26 mouse cellular contexts compared by ENCODE assay signal in genomic region chr11:85657471-85657870, GRCm38 (mm10).
DNase-seq lines count a peak whose midpoint lies in the region; ATAC-seq lines count a peak whose summit lies in the region.
"Had no signal": no experiment of that assay in that cellular context is flagged by ENCODE, and none has a peak within 500 bp of the region (broad histone marks: within the 10 kb centered on the region; RNA-seq: fewer than 3 reads in every experiment).

No protein-coding gene starts in this region.

- no peak overlapping the region for H3K4me2 ChIP-seq in kidney, embryonic 15.5 days
- H3K4me2 ChIP-seq in kidney, embryonic 14.5 days (replicated peaks; ENCODE audit: low read depth, low read length), result no peak overlapping the region
- H3K4me2 ChIP-seq: forebrain, embryonic 13.5 days; heart, embryonic 12.5 days; heart, embryonic 15.5 days; hindbrain, embryonic 13.5 days had no signal

- H3K9ac ChIP-seq in kidney, embryonic 15.5 days, result no peak overlapping the region
- H3K9ac ChIP-seq in kidney, embryonic 14.5 days (ENCODE audit: low read depth, low read length), result no peak overlapping the region
- H3K9ac ChIP-seq: forebrain, embryonic 13.5 days; heart, embryonic 12.5 days; heart, embryonic 15.5 days; hindbrain, embryonic 13.5 days had no signal

- H3K9me3 ChIP-seq in kidney, embryonic 15.5 days (replicated peaks), result no peaks in the 10 kb centered on the region
- H3K9me3 ChIP-seq in kidney, embryonic 14.5 days (ENCODE audit: control insufficient read depth, low read length), result no peaks in the 10 kb centered on the region
- H3K9me3 ChIP-seq: forebrain, embryonic 10.5 days; forebrain, embryonic 13.5 days; heart, embryonic 12.5 days; heart, embryonic 15.5 days; hindbrain, embryonic 10.5 days; hindbrain, embryonic 13.5 days had no signal

- peak; percentile 70 for DNase-seq in retina, postnatal 1 day
- DNase-seq in retina, embryonic 14.5 days (ENCODE audit: low spot score), result no peak
- DNase-seq in retina, postnatal 7 days (ENCODE audit: low read depth, low spot score), result peak; percentile 49
- DNase-seq: adrenal gland, adult 2 months; adrenal gland, postnatal 14 days; cerebellum, adult 11-12 months; cerebellum, adult 8-10 months; cerebellum, postnatal 10 days; cerebellum, postnatal 36 days; embryo, embryonic 11 days; gastrocnemius, postnatal 10 days; heart, adult 18-20 months; heart, postnatal 10 days; heart, postnatal 36 days had no signal

- no peak for ATAC-seq in kidney, embryonic 15.5 days (replicated peaks; ENCODE audit: low FRiP score)
- ATAC-seq in kidney, embryonic 14.5 days (ENCODE audit: low FRiP score, low TSS enrichment), result no peak
- no peak for ATAC-seq in megakaryocyte progenitor cell, adult 5-6 weeks (replicated peaks; ENCODE audit: poor library complexity)
- ATAC-seq: CD4-positive, CD25-positive, alpha-beta regulatory T cell, adult 4 months; forebrain, embryonic 13.5 days; forebrain, embryonic 16.5 days; hindbrain, embryonic 16.5 days had no signal

- 51% methylated on average over 4 of the region's 4 CpGs for WGBS in kidney, embryonic 15.5 days
- 53% methylated on average over 4 of the region's 4 CpGs for WGBS in kidney, embryonic 14.5 days

- 0 out of 2 replicates have a peak overlapping the region, but pooled peaks have one; percentile 7 for H3K27ac ChIP-seq in kidney, embryonic 15.5 days
- H3K27ac ChIP-seq in kidney, embryonic 14.5 days (ENCODE audit: low read depth, low read length), result no peak overlapping the region
- H3K27ac ChIP-seq: forebrain, embryonic 10.5 days; forebrain, embryonic 13.5 days; heart, embryonic 15.5 days; hindbrain, embryonic 10.5 days; hindbrain, embryonic 13.5 days had no signal

- H3K27me3 ChIP-seq in kidney, embryonic 15.5 days, result peaks cover 48% of the 10 kb centered on the region
- H3K27me3 ChIP-seq in kidney, embryonic 14.5 days (ENCODE audit: control insufficient read depth, insufficient read depth, low read length), result peaks cover 4% of the 10 kb centered on the region; the same call in 1 of the 2 replicates
- H3K27me3 ChIP-seq: forebrain, embryonic 13.5 days; heart, embryonic 12.5 days; heart, embryonic 15.5 days; hindbrain, embryonic 13.5 days had no signal

- H3K4me3 ChIP-seq in kidney, embryonic 15.5 days (replicated peaks), result no peak overlapping the region
- no peak overlapping the region for H3K4me3 ChIP-seq in kidney, embryonic 14.5 days (ENCODE audit: low read length)
- H3K4me3 ChIP-seq: forebrain, embryonic 10.5 days; forebrain, embryonic 13.5 days; heart, embryonic 12.5 days; heart, embryonic 15.5 days; hindbrain, embryonic 10.5 days; hindbrain, embryonic 13.5 days had no signal

- no peaks in the 10 kb centered on the region for H3K36me3 ChIP-seq in kidney, embryonic 15.5 days
- no peaks in the 10 kb centered on the region for H3K36me3 ChIP-seq in kidney, embryonic 14.5 days (ENCODE audit: control insufficient read depth, insufficient read depth, low read length)
- H3K36me3 ChIP-seq: forebrain, embryonic 10.5 days; heart, embryonic 12.5 days; heart, embryonic 15.5 days; hindbrain, embryonic 10.5 days; hindbrain, embryonic 13.5 days had no signal

- peaks cover 8% of the 10 kb centered on the region; the same call in 1 of the 2 replicates for H3K4me1 ChIP-seq in kidney, embryonic 15.5 days
- H3K4me1 ChIP-seq in kidney, embryonic 14.5 days (ENCODE audit: control insufficient read depth, insufficient read depth, low read length), result 0 out of 2 replicates have a peak, but pooled peaks cover 6% of the 10 kb centered on the region
- H3K4me1 ChIP-seq: forebrain, embryonic 13.5 days; heart, embryonic 15.5 days had no signal
